Mouse (Mus musculus): Measurements from ENCODE around the gene Rpl29. TPM values are rescaled to one million over a fixed set of nuclear protein-coding genes. Genes with fewer than 3 reads are reported as not detected.

Rpl29 gene
- total RNA-seq (2012; rRNA removed) (1,844 and 1,867 TPM in 2 replicates), total RNA-seq (2014; rRNA removed) (1,058 and 1,082 TPM in 2 replicates), polyA plus RNA-seq (2012; ENCODE audit: insufficient read length, low read depth) (1,042 and 1,257 TPM in 2 replicates)

DNA sequence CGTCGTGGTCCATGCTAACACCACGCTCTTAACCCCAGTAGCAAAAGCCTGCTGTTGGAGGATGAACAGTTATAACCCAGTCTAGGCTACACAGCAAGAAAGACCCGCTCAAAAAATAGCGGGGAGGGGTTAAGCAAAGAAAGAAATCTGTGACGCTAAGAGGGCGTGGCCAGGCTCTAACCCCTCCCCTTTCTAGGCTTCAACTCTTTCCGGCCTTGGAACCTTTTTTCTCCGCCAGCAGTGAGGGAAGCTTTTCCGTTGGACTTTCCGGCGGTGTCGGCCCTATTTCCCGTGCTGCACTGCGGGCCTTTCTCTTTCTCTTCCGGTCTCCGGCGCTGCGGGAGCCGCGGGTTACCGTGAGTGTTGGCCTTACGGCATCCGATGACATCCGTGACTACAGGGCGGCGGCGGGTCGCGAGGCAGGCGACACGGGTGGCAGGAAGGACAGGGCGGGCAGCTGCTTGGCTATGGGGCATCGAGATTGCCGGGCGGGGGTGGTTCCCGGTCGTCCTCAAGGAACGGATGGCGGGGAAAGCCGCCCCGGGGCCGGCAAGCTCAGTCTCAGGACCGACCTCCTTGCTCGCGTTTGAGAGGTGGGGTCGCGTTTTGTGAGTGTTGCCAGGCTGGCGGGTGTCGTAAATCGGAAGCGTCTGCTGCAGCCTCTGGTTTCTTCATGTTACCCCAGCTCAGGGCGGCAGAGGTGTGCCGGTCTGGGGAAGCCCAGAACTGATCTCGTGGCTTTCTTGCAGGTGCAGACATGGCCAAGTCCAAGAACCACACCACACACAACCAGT lies at the start of gene Rpl29:
Rpl29 (plus strand) TSS at position 234 of the 794 bp plus-strand sequence.
- DNase-seq (ENCODE audit: extremely low read depth), result peak; percentile 99
- no peak for TF ChIP-seq EP300 (IDR thresholded peaks at IDR 0.05; ENCODE audit: low read length)
- TF ChIP-seq ELF1 (IDR thresholded peaks at IDR 0.05; ENCODE audit: low read depth, low read length), result peak; percentile 92
- peak; percentile 93 for TF ChIP-seq HCFC1 (IDR thresholded peaks at IDR 0.05; ENCODE audit: low read depth, low read length)
- TF ChIP-seq SMC3 (IDR thresholded peaks at IDR 0.05; ENCODE audit: low read depth, low read length), result no peak
- TF ChIP-seq MXI1 (IDR thresholded peaks at IDR 0.05; ENCODE audit: low read depth, low read length), result no peak; the same call in 1 of the 2 replicates
- TF ChIP-seq ETS1 (conservative IDR thresholded peaks at IDR 0.05; ENCODE audit: low read depth, low read length), result no peak
- no peak for TF ChIP-seq PAX5 (IDR thresholded peaks at IDR 0.05; ENCODE audit: low read length)
- TF ChIP-seq ZKSCAN1 (IDR thresholded peaks at IDR 0.05; ENCODE audit: borderline replicate concordance, low read depth, low read length), result no peak
- TF ChIP-seq RAD21 (IDR thresholded peaks at IDR 0.05; ENCODE audit: low read depth, low read length), result no peak
- no peak for TF ChIP-seq UBTF (IDR thresholded peaks at IDR 0.05; ENCODE audit: low read depth, low read length)
- TF ChIP-seq NELFE (IDR thresholded peaks at IDR 0.05; ENCODE audit: low read depth, low read length), result peak; percentile 95
- TF ChIP-seq BHLHE40 (IDR thresholded peaks at IDR 0.05; ENCODE audit: low read depth, low read length), result no peak
- TF ChIP-seq RCOR1 (conservative IDR thresholded peaks at IDR 0.05; ENCODE audit: low read depth, low read length), result no peak
- TF ChIP-seq TCF12 (IDR thresholded peaks at IDR 0.05; ENCODE audit: low read depth, low read length), result peak; percentile 97
- no peak for TF ChIP-seq CTCF (conservative IDR thresholded peaks at IDR 0.05 in 1 of 2, IDR thresholded peaks at IDR 0.05 in 1 of 2; ENCODE audit: low read depth in 2 of 2, low read length in 2 of 2)
- TF ChIP-seq USF2 (conservative IDR thresholded peaks at IDR 0.05; ENCODE audit: low read depth, low read length), result no peak
- peak; percentile 95 for TF ChIP-seq KAT2A (IDR thresholded peaks at IDR 0.05; ENCODE audit: insufficient replicate concordance, low read length)
- no peak; the same call in 1 of the 2 replicates for TF ChIP-seq ZMIZ1 (IDR thresholded peaks at IDR 0.05; ENCODE audit: low read depth, low read length)
- TF ChIP-seq MAX (IDR thresholded peaks at IDR 0.05; ENCODE audit: low read length), result peak; percentile 84; the same call in 1 of the 2 replicates
- TF ChIP-seq TBP (conservative IDR thresholded peaks at IDR 0.05; ENCODE audit: low read depth, low read length), result peak; percentile 96
- peak; percentile 52; the same call in 1 of the 2 replicates for TF ChIP-seq CHD2 (IDR thresholded peaks at IDR 0.05; ENCODE audit: low read length)
- TF ChIP-seq JUND (conservative IDR thresholded peaks at IDR 0.05; ENCODE audit: low read depth, low read length), result no peak
- TF ChIP-seq SIN3A (IDR thresholded peaks at IDR 0.05; ENCODE audit: low read length), result no peak; the same call in 1 of the 2 replicates
- TF ChIP-seq MAFK (IDR thresholded peaks at IDR 0.05; ENCODE audit: insufficient replicate concordance, low read length), result no peak
- no peak for TF ChIP-seq NRF1 (IDR thresholded peaks at IDR 0.05; ENCODE audit: low read depth, low read length)
- peak; percentile 87; the same call in 1 of the 2 replicates for TF ChIP-seq MYC (IDR thresholded peaks at IDR 0.05; ENCODE audit: low read depth, low read length)
- no peak for TF ChIP-seq ZNF384 (IDR thresholded peaks at IDR 0.05; ENCODE audit: low read depth, low read length)
- peak; percentile 85; the same call in 1 of the 2 replicates for TF ChIP-seq POLR2AphosphoS2 (IDR thresholded peaks at IDR 0.05; ENCODE audit: low read depth, low read length)
- no peak; the same call in none of the 2 replicates for TF ChIP-seq MEF2A (IDR thresholded peaks at IDR 0.05; ENCODE audit: borderline replicate concordance, low read depth, low read length)
- peak; percentile 76; the same call in 1 of the 2 replicates for TF ChIP-seq MAZ (IDR thresholded peaks at IDR 0.05; ENCODE audit: low read depth, low read length)
- no peak for TF ChIP-seq USF1 (IDR thresholded peaks at IDR 0.05; ENCODE audit: low read depth, low read length)
- TF ChIP-seq IRF4 (IDR thresholded peaks at IDR 0.05; ENCODE audit: low read depth, low read length), result peak; percentile 70
- TF ChIP-seq POLR2A (IDR thresholded peaks at IDR 0.05; ENCODE audit: low read depth, low read length), result peak; percentile 92
- TF ChIP-seq ZC3H11A (IDR thresholded peaks at IDR 0.05; ENCODE audit: low read depth, low read length), result no peak
- no peak; the same call in 1 of the 2 replicates for TF ChIP-seq E2F4 (IDR thresholded peaks at IDR 0.05; ENCODE audit: insufficient replicate concordance, low read depth, low read length)
- TF ChIP-seq CHD1 (IDR thresholded peaks at IDR 0.05; ENCODE audit: low read depth, low read length), result no peak
- peak within 1 kb of the TSS; percentile 100 for H3K9ac ChIP-seq (ENCODE audit: insufficient read depth, low read depth)
- H3K4me3 ChIP-seq (replicated peaks in 1 of 3; ENCODE audit: low read depth in 2 of 3, low read length in 2 of 3, poor library complexity in 1 of 3), result peak within 1 kb of the TSS; percentile 81 to 100 (median 95)
- H3K4me2 ChIP-seq (ENCODE audit: insufficient read depth, low read depth, poor library complexity, severe bottlenecking), result peak within 1 kb of the TSS; percentile 97
- H3K27ac ChIP-seq (ENCODE audit: insufficient read depth, low read depth), result peak within 1 kb of the TSS; percentile 81
- H3K9me3 ChIP-seq (replicated peaks; ENCODE audit: low read length), result no peaks in the 10 kb centered on the region
- H3K27me3 ChIP-seq (replicated peaks), result no peaks in the 10 kb centered on the region
- dilution Hi-C loops (cut with MboI; ENCODE audit: extremely low pct_ligation_motif_present, extremely low pct_unique_long_range_greater_than_20kb, low sequenced_read_pairs) (no loop called here), in situ Hi-C loops (cut with MboI; ENCODE audit: low pct_ligation_motif_present, low pct_unique_long_range_greater_than_20kb, low sequenced_read_pairs) (no loop called here)
- H3K4me1 ChIP-seq (ENCODE audit: control insufficient read depth in 1 of 2, insufficient read depth in 2 of 2), result peaks cover 2 to 23% of the 10 kb centered on the region in 2 experiments; a peak in 3 of 4 replicates
- peaks cover 27% of the 10 kb centered on the region for H3K79me2 ChIP-seq (replicated peaks; ENCODE audit: control insufficient read depth, extremely low read depth, insufficient read depth, poor library complexity, severe bottlenecking)
- H3K36me3 ChIP-seq (replicated peaks in 1 of 2; ENCODE audit: control insufficient read depth in 1 of 2, insufficient read depth in 1 of 2, low read length in 1 of 2), result peaks cover 40 to 42% of the 10 kb centered on the region in 2 experiments

Measured in CH12.LX (cell line).